Mouse (Mus musculus) frontal cortex, postnatal 36 days (tissue): ENCODE data around the gene St7.
"Not testable (repeated sequence)": the region's sequence is repeated elsewhere in the genome, so short reads cannot be mapped to it uniquely, and the experiment has no call there.

Experiments
- DNase-seq, 2 experiments: peaks; one replicate each; pipeline ENCODE4 v3.0.0; 2022; ENCODE audit warnings: low spot score in 2 of 2

St7 gene

GRCm38 (mm10) chr6:17692647-17693046 is at the start of gene St7:
Gene St7 (plus strand): TSS chr6:17692933.
- no peak for DNase-seq

GRCm38 (mm10) chr6:17646107-17646506 is 46.6 kb upstream of the St7 start:
- DNase-seq, result no peak

- no peak for DNase-seq
These were observed 40.6 kb upstream of the St7 start for GRCm38 (mm10) chr6:17652132-17652531.

DNA sequence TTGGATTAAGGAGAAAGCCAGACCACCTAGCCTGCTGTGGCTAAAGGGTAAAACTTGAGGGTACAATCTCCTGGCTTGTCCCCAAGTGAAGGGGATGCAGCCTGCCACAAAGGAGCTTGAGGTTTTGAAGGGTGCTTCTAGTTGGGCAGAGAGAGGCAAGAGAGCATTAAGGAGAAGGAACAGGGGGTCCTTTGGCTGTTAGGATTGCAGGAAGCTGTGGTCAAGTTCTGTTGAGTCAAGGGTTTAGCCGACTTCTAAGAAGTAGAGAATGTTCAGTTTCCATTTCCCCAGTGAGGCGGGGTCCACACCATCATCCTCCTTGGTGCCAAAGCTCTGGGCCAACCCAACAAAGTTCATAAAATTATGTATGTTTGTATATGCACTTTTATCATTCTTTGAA is 37.7 kb upstream of the St7 start:
- no peak for DNase-seq

DNA sequence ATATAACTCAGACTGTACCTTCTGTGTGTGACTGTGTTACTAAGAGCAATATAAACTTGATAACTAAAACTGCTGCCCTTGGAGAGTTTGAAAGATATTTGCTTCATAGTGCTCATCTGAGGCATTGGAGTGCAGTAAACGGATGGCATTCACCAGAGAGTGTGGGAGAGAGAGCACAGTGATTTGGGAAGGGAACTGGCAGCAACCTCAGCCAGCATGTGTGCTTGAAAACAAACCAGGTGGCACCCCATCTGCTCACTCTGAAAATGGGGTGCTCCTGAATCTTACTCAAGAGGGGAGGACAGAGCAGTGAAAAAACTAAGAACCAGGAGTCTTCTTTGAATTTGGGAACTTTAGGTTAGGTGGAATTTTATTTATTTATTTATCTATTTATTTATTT is 35.4 kb upstream of the St7 start:
- DNase-seq, result peak in 1 of 2 experiments; percentile 56

GRCm38 (mm10) chr6:17665348-17665747 is 27.4 kb upstream of the St7 start:
- no peak for DNase-seq

GRCm38 (mm10) chr6:17666024-17666423 is 26.7 kb upstream of the St7 start:
- no peak for DNase-seq

- DNase-seq, result no peak
These were observed 24.9 kb upstream of the St7 start for GRCm38 (mm10) chr6:17667813-17668212.

- DNase-seq, result no peak
These were observed 24.4 kb upstream of the St7 start for GRCm38 (mm10) chr6:17668334-17668733.

DNA sequence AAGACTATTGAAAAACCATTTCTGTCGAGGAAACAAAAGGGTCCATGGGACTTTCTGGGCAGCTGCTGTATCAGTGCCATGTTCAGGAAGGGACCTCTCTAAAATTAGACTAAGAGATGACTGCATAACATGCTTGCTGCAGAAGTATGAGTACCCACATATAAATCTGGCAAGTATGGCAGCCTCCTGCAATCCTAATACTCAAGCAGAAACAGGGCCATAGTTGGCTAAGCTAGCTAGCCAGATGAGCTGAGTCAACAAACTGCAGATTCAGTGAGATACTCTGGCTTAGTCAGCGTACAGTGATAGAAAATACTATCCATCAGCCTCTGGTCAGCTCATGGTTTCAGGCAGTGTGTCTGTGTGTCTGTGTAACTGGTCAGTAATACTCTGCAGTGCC is 22.9 kb upstream of the St7 start:
- DNase-seq, result no peak

- peak; percentile 35 to 41 for DNase-seq
These were observed 17.5 kb upstream of the St7 start for GRCm38 (mm10) chr6:17675019-17675756.

DNA sequence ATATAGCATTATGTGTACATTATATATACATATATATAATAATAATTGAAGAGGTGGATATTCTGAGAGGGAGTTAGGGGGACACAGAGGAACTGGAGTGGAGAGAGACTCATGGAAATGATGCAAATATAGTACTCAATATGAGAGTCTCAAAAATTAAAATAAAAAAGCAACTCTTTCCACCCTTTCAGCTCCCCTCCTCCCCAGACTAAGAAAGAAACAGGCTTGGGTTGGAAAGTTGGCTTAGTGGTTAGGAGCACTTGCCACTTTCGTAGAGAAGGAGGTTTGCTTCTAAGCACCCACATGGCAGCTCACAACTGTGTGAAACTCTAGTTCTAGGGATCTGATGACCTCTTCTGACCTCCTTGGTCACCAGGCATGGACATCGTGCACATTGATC is 15.7 kb upstream of the St7 start:
- no peak for DNase-seq

DNA sequence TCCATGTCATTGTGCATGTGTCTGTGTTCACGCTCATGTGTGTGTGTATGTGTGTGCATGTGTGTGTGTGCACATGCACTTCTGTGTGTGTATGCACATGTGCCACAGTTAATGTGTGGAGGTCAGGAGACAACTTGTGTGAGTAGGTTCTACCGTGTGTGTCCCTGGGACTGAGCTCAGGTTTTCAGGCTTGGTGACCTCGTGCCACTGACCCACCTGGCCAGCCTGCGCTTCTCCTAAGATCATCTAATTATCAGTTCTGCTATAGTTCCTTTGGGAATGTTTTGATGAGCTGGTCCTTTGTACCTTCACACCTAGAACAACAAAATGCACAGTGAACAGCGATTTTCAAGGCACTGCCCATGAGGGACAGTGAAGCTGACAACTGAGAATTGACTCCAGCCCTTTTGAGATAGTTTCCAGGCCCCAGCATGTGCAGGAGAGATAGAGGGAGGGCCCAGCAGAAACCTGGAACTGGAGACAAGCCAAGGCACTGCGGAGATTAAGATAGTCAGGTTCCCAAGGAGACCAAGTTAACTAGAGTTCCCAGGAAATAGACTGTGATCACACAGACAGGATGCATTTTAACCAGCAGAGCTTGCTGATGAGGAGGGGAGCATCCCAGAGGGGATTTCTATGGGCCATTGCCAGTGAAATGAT is 12.3 kb upstream of the St7 start:
- no peak for DNase-seq

DNA sequence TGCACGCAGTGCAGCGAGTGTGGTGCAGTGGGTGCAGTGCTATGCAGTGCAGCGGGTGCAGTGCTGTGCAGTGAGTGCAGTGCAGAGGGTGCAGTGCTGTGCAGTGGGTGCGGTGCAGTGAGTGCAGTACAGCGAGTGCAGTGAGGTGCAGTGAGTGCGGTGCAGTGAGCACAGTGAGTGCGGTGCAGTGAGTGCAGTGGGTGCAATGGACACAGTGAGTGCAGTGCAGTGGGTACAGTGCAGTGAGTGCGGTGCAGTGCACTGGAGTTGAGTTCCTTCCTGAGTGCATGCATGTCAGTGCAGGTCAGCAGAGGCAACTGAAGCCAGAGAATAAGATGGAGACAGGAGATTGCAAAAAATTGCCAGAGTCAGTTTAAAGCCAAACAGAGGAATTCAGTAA is 10.9 kb upstream of the St7 start:
- DNase-seq, result no peak

GRCm38 (mm10) chr6:17688676-17689075 is 4.1 kb upstream of the St7 start:
- no peak for DNase-seq

- DNase-seq, result peak; percentile 44 to 53
These were observed 1.2 kb downstream of the St7 start for GRCm38 (mm10) chr6:17693726-17694549.

DNA sequence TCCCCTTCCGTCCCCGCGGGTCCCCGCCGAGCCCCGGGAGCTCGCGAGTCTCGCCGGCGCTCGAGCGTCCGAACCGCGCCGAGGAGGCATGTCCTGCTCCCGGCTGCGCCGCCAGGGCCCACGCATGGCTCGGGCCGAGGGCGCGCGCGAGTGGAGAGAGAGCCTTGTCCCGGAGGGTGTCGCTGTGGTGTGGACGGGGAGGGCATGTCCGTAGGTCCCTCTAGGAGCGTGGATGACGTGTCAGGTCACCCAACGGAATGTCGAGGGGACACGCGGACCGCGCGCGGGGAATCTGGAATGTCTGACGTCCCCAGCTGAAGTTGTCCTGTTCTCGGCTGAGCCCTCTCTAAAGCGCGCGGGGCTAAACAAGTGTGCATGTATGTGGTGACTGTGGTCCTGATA is 1.8 kb downstream of the St7 start:
- peak; percentile 45 to 51 for DNase-seq

DNA sequence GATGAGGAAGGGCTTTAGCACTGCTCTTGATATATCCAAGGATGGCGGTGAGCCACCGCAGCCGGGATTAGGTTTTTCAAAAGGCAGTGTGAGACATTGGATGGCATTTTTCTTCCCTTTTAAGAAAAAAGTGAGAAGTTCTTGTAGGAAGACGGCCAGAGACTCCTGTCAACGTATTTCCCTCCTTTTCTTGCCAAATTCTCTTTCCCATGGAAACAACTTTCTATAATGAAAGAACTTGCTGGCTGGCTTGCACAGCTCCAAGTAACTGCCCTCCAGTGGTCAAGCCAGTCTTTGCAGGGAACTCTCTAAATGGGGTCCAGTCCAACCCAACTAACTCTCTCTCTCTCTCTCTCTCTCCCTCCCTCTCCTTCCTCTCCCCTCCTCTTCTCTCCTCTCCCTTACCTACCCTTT is 3.6 kb downstream of the St7 start:
- DNase-seq, result peak; percentile 51 to 64

GRCm38 (mm10) chr6:17700936-17701612 is 8.3 kb downstream of the St7 start:
- no peak for DNase-seq

DNA sequence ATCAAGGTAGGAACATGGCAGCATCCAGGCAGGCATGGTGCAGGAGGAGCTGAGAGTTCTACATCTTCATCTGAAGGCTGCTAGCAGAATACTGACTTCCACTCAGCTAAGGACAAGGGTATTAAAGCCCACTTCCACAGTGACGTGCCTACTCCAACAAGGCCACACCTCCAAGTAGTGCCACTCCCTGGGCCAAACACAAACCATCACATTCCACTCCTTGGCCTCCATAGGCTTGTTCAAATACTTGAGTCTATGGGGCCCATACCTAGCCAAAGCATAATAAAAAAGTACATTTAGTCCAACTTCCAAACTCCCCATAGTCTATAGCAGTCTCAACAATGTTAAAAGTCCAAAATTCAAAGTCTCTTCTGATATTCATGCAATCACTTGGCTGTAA is 11.3 kb downstream of the St7 start:
- DNase-seq, result not testable (repeated sequence)

GRCm38 (mm10) chr6:17705973-17706372 is 13.2 kb downstream of the St7 start:
- DNase-seq, result no peak

DNA sequence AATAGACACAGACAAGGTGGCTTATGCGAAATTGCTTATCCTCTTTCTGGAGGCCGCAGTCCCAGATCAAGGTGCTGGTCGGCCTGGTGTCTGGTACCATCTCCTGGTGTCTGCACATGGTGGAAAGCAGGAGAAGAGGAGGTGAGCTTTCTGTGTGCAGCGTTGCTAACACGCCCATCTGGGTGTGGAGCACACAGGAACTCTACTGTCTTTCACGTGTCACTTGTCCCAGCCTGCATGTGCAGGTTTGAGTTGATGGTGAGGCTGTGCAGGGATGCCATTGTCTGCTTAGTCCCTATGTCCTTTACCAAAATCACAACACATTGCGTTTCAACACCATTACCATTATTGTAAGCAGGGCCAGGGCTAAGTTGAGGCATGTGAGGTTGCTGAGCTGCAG is 26.2 kb downstream of the St7 start:
- no peak for DNase-seq
